Mouse (Mus musculus) splenic B cell, adult 2 months (primary cell): ENCODE measurements around the gene Hist1h4f.
"Not testable (repeated sequence)": the region's sequence is repeated elsewhere in the genome, so short reads cannot be mapped to it uniquely, and the experiment has no call there.

Experiments used
- DNase-seq: peaks from one replicate; pipeline ENCODE4 v3.0.0-alpha.2; 2011; ENCODE audit warnings: low read depth, low spot score
- H3K27me3 ChIP-seq: 2 replicates; pipeline ENCODE4 v1.6.1; 2012; ENCODE audit warnings: mild to moderate bottlenecking, low read length, moderate library complexity, mixed read lengths; ENCODE audit not compliant: control insufficient read depth, poor library complexity, insufficient read depth, severe bottlenecking
- H3K36me3 ChIP-seq: 2 replicates; pipeline ENCODE4 v1.6.1; 2012; ENCODE audit warnings: mild to moderate bottlenecking, low read length, moderate library complexity, mixed read lengths; ENCODE audit not compliant: control insufficient read depth, poor library complexity, insufficient read depth, severe bottlenecking

Hist1h4f gene

GRCm38 (mm10) chr13:23583387-23584068, 32.1 kb upstream of the Hist1h4f start:
- Histone ChIP-seq H3K27me3 (no peaks in the 10 kb centered on the region), H3K36me3 (no peaks in the 10 kb centered on the region)
- peak; percentile 8 for DNase-seq

DNA sequence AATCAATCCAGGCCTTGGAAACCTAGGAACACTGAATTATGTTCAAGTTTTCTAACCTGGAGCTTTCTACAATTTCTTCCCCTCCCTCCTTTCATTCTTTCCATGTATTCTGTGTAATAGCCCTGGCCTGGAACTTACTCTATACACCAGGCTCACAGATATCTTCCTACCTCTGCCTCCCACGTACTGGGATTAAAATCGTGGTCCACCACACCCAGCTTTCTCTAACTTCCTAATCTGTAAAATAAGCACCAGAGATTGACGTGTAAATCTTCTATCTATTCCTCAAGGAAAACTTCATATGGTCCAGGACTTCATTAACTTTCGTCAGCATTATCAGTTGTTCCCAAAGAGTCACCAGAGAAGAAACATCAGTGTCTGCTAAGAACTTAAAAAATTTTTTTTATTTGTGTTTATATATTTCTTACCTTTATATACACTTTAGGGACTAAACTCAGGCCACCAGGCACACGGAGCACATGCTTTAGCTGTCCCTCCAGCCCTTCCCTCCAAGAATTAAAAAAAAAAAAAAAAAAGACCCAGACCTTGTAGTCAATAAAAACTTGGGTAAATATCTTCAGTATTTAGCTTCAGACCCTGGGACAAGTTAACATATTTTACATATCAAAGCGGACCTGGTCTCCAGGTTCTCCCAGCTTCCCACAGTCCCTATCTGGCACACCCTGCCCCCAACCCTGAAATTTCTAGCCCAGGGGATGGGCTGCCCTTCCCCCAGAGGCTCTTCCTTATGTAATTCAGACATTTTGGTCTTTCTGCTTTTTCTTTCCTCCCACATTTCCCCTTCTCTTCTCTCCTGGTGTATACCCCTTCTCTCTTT, 31.0 kb upstream of the Hist1h4f start:
- no peak for DNase-seq
- Histone ChIP-seq H3K27me3 (no peaks in the 10 kb centered on the region), H3K36me3 (no peaks in the 10 kb centered on the region)

GRCm38 (mm10) chr13:23581408-23582218, 30.2 kb upstream of the Hist1h4f start, which contains the start of gene Hist1h4d:
Hist1h4d (plus strand) TSS chr13:23581598.
- peak; percentile 97 for DNase-seq
- H3K36me3 ChIP-seq, result no peaks in the 10 kb centered on the region
- no peaks in the 10 kb centered on the region for H3K27me3 ChIP-seq

GRCm38 (mm10) chr13:23577835-23578234, 26.4 kb upstream of the Hist1h4f start:
- Histone ChIP-seq H3K36me3 (no peaks in the 10 kb centered on the region), H3K27me3 (no peaks in the 10 kb centered on the region)
- DNase-seq, result no peak

DNA sequence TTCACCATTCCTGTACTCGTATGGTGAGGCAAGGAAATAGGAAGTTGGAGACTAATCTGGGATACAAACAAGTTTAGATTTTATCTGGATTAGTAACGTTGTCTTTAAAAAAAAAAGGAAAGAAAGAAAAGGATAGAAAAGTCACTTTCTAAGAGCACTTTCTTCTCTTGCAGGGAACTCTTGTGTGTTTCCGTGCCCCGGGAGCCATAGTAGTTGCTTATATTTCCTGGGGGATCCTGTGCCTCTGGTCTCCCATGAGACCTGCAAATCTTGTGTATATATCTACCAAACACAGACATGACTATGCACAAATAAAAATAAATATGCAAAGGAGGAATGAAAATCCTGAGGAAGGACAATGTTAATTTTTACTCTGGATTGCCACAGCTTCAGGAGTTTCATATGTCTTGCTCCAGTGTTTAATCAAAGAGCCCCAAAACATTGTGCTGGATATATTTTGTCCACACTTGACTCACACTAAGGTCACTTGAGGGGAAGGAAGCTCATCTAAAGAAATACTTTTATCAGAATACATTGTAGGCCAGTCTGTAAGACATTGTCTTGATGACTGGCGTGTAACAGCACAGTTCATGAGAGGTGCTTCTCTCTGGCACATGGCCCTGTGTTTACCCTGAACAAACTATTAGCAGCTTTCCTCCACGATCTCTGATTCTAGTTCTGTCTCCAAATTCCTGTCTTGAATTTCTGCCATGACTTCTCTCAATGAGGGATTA, 25.6 kb upstream of the Hist1h4f start:
- no peaks in the 10 kb centered on the region for H3K36me3 ChIP-seq
- no peaks in the 10 kb centered on the region for H3K27me3 ChIP-seq
- DNase-seq, result no peak

GRCm38 (mm10) chr13:23576351-23576881, 25.0 kb upstream of the Hist1h4f start:
- no peak for DNase-seq
- Histone ChIP-seq H3K27me3 (no peaks in the 10 kb centered on the region), H3K36me3 (no peaks in the 10 kb centered on the region)

DNA sequence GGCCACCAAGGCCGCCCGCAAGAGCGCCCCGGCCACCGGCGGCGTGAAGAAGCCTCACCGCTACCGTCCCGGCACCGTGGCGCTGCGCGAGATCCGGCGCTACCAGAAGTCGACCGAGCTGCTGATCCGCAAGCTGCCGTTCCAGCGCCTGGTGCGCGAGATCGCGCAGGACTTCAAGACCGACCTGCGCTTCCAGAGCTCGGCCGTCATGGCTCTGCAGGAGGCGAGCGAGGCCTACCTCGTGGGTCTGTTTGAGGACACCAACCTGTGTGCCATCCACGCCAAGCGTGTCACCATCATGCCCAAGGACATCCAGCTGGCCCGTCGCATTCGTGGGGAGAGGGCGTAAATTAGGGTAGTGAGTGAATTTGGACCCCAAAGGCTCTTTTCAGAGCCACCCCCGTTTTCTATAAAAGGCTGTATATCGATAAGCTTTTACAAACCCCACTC, 24.4 kb upstream of the Hist1h4f start:
- H3K36me3 ChIP-seq, H3K27me3 ChIP-seq: not testable (repeated sequence)
- DNase-seq, result peak; percentile 18

DNA sequence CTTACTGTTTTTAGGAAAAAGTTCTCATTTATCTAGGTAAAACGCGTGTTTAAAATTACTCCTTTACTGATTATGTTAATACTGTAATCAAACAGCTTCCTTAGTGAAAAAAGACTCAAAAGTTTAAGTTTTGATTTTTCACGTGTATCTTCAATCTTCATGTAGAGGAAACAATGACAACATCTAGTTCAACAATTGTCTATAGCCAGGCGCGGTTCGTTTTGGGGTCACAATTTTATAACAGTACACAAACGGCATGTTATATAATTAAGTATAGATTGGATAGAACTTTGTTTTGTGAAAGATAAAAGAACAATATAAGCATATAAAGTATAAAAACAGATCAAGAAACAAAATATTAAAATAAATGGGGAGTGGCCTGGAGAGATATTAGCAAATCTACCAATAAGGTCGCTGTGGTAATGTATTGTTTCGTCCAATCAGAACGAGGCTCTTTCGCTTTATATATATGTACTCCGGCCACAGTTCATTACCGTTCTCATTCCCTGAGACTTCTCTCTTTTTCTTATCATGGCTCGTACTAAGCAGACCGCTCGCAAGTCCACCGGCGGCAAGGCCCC, 23.9 kb upstream of the Hist1h4f start, which contains the start of gene Hist1h3d:
Gene Hist1h3d (plus strand): TSS at position 493 of the 581 bp plus-strand sequence.
- peak; percentile 92 for DNase-seq
- no peaks in the 10 kb centered on the region for H3K36me3 ChIP-seq
- H3K27me3 ChIP-seq, result no peaks in the 10 kb centered on the region

DNA sequence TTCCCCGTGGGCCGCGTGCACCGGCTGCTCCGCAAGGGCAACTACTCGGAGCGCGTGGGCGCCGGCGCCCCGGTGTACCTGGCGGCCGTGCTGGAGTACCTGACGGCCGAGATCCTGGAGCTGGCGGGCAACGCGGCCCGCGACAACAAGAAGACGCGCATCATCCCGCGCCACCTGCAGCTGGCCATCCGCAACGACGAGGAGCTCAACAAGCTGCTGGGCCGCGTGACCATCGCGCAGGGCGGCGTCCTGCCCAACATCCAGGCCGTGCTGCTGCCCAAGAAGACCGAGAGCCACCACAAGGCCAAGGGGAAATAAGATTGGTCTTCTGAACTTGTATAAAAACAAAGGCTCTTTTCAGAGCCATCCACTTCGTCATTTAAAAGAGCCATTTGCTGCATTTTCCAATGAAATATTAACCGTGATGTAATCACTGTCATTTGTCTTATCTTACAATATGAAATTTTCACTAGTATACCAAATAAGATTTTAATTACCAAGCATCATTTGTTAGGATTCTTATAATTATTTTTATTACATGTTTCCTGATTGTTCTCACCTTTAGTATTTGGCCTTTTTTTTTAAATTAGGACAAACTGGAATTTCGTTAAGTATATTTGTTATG, 23.2 kb upstream of the Hist1h4f start:
- peak; percentile 50 for DNase-seq
- not testable (repeated sequence) for H3K36me3 ChIP-seq, H3K27me3 ChIP-seq

- DNase-seq, result peak; percentile 98
- not testable (repeated sequence) for H3K36me3 ChIP-seq, H3K27me3 ChIP-seq
These were observed 22.6 kb upstream of the Hist1h4f start, which contains the start of the genes Hist1h2bf and Hist1h2ad for GRCm38 (mm10) chr13:23573898-23574524. Hist1h2bf (minus strand) TSS chr13:23574196. Hist1h2ad (plus strand) TSS chr13:23574381.

DNA sequence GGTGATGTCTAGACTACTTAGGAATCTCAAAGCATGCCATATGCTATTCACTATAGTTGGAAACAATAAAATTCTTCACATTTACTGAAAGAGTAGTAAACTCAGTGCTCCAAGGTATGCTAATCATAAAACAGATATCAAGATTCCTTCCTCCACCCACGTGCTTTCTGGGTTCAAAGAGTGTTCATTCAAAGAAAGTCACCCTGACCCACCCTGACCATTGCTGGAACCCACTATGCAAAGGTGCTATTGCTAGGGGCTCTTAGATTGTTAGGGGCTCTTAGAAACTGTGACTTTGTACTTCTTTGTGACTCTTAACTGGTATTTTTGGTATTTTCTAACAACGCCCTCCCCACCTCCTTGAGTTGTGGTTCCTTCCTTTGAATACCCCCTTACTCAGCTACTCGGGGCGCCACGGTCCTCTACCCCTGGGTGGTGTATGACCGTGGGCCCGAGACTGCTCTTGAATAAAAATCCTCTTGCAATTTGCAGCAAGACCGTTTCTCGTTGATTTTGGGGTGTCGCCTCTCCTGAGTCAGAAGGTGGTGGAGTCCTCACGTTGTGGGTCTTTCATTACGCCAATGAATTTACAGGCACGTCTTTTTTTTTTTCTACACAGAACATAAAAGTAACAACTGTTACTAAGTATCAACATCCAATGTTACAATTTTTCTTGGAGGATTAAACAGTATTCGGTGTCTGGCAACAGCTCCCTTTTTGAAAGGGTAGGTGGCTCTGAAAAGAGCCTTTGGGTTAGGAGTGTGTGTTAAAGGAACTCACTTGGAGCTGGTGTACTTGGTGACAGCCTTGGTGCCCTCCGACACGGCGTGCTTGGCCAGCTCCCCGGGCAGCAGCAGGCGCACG, 21.8 kb upstream of the Hist1h4f start:
- not testable (repeated sequence) for H3K27me3 ChIP-seq, H3K36me3 ChIP-seq
- peak; percentile 30 for DNase-seq
